Mouse (Mus musculus) ES-E14 (cell line): Measurements from ENCODE around the gene Wnt9a. TPM values are rescaled to one million over a fixed set of nuclear protein-coding genes. Genes with fewer than 3 reads are reported as not detected.

Experiments used
- DNase-seq: peaks from one replicate; pipeline ENCODE4 v3.0.0-alpha.2; 2013; ENCODE audit warnings: low read depth, low spot score
- H3K27ac ChIP-seq: 2 replicates; pipeline ENCODE4 v1.5.1; 2012; ENCODE audit warnings: low read depth, mild to moderate bottlenecking, low read length, moderate library complexity, mixed read lengths; ENCODE audit not compliant: poor library complexity, insufficient read depth, severe bottlenecking
- H3K36me3 ChIP-seq: 2 replicates; pipeline ENCODE4 v1.6.1; 2012; ENCODE audit warnings: mild to moderate bottlenecking, low read length, moderate library complexity, mixed read lengths; ENCODE audit not compliant: control insufficient read depth, poor library complexity, insufficient read depth, severe bottlenecking
- H3K4me1 ChIP-seq, 2 experiments: fragments of 150-350 bp in 1 of 2; sonication (generic) in 1 of 2; 2 replicates each; pipeline ENCODE4 v1.6.1; 2012; ENCODE audit warnings: low read length in 2 of 2, mild to moderate bottlenecking in 1 of 2, mixed read lengths in 1 of 2; ENCODE audit not compliant: control insufficient read depth in 2 of 2, insufficient read depth in 2 of 2, poor library complexity in 1 of 2
- H3K4me3 ChIP-seq, 2 experiments: fragments of 150-350 bp in 1 of 2; sonication (generic) in 1 of 2; 2 replicates each; pipeline ENCODE4 v1.5.1; 2012; ENCODE audit warnings: low read length in 2 of 2, low read depth in 1 of 2, mild to moderate bottlenecking in 1 of 2, mixed read lengths in 1 of 2; ENCODE audit not compliant: insufficient read depth in 1 of 2, poor library complexity in 1 of 2, severe bottlenecking in 1 of 2
- H3K9ac ChIP-seq: 2 replicates; pipeline ENCODE4 v1.6.1; 2012; ENCODE audit warnings: low read depth, mild to moderate bottlenecking, low read length, mixed read lengths; ENCODE audit not compliant: poor library complexity, insufficient read depth, severe bottlenecking
- H3K9me3 ChIP-seq: fragments of 150-350 bp; sonication (generic); 2 replicates; pipeline ENCODE4 v1.6.1; 2012; ENCODE audit warnings: low read depth, mild to moderate bottlenecking, low read length; ENCODE audit not compliant: control insufficient read depth, insufficient read depth
- CHD2 ChIP-seq: IDR thresholded peaks from 2 replicates; pipeline ENCODE4 v1.6.1; 2014; ENCODE audit warnings: mild to moderate bottlenecking, low read depth, low read length, inconsistent platforms
- HCFC1 ChIP-seq: IDR thresholded peaks from 2 replicates; pipeline ENCODE4 v1.6.1; 2012; ENCODE audit warnings: low read length, inconsistent platforms, borderline replicate concordance; ENCODE audit not compliant: insufficient read depth
- MAFK ChIP-seq: IDR thresholded peaks from 2 replicates; pipeline ENCODE4 v1.6.1; 2014; ENCODE audit warnings: mild to moderate bottlenecking, low read depth, low read length, inconsistent platforms; ENCODE audit not compliant: insufficient read depth
- ZC3H11A ChIP-seq: IDR thresholded peaks from 2 replicates; pipeline ENCODE4 v1.6.1; 2012; ENCODE audit warnings: low read depth, mild to moderate bottlenecking, inconsistent platforms, low read length, borderline replicate concordance
- ZNF384 ChIP-seq: IDR thresholded peaks from 2 replicates; pipeline ENCODE4 v1.6.1; 2012; ENCODE audit warnings: low read depth, low read length, inconsistent platforms
- in situ Hi-C, 2 experiments: fragments of 600-800 bp; cut with MboI; formaldehyde crosslinking; loops; one replicate each; pipeline ENCODE4 v1.15.1; 2025; ENCODE audit warnings: low sequenced_read_pairs in 2 of 2, inconsistent platforms in 1 of 2; ENCODE audit not compliant: unreplicated experiment in 2 of 2
- total RNA-seq: library from RNA; depleted of rRNA; stranded (reverse); fragments of 300-350 nt; gene quantifications from 2 replicates; pipeline ENCODE4 v1.2.3, GENCODE M21; 2012

Gene Wnt9a
- total RNA-seq, 1 experiment: 5.8 TPM

GRCm38 (mm10) chr11:59338736-59339120, 32.0 kb downstream of the Wnt9a start:
- DNase-seq: no peak
- no peaks in the 10 kb centered on the region for H3K9me3 ChIP-seq
- in situ Hi-C loops: no loop called here
- H3K36me3 ChIP-seq: no peaks in the 10 kb centered on the region
- H3K27ac ChIP-seq: no peak overlapping the region
- no peaks in the 10 kb centered on the region for H3K4me1 ChIP-seq
- no peak overlapping the region for H3K4me3 ChIP-seq
- no peak overlapping the region for H3K9ac ChIP-seq
- TF ChIP-seq HCFC1: no peak
- TF ChIP-seq ZNF384: no peak
- TF ChIP-seq MAFK: no peak
- TF ChIP-seq ZC3H11A: no peak
- no peak for TF ChIP-seq CHD2

GRCm38 (mm10) chr11:59342956-59343355, 36.2 kb downstream of the Wnt9a start:
- in situ Hi-C loops: no loop called here
- no peaks in the 10 kb centered on the region for H3K9me3 ChIP-seq
- no peak overlapping the region for H3K9ac ChIP-seq
- TF ChIP-seq HCFC1 (no peak), CHD2 (no peak), ZNF384 (no peak), ZC3H11A (no peak), MAFK (no peak)
- H3K4me3 ChIP-seq: no peak overlapping the region
- no peak overlapping the region for H3K27ac ChIP-seq
- no peaks in the 10 kb centered on the region for H3K36me3 ChIP-seq
- H3K4me1 ChIP-seq: no peaks in the 10 kb centered on the region
- DNase-seq: no peak

GRCm38 (mm10) chr11:59346166-59346910, 39.6 kb downstream of the Wnt9a start:
- Histone ChIP-seq H3K9ac (no peak overlapping the region), H3K36me3 (no peaks in the 10 kb centered on the region), H3K27ac (no peak overlapping the region), H3K4me1 (no peaks in the 10 kb centered on the region), H3K9me3 (no peaks in the 10 kb centered on the region), H3K4me3 (no peak overlapping the region)
- no peak for TF ChIP-seq ZNF384
- TF ChIP-seq CHD2: no peak
- TF ChIP-seq HCFC1: no peak
- no peak for TF ChIP-seq MAFK
- TF ChIP-seq ZC3H11A: no peak
- in situ Hi-C loops: no loop called here
- no peak for DNase-seq

GRCm38 (mm10) chr11:59350326-59350725, 43.6 kb downstream of the Wnt9a start:
- Histone ChIP-seq H3K36me3 (no peaks in the 10 kb centered on the region), H3K27ac (no peak overlapping the region), H3K9me3 (no peaks in the 10 kb centered on the region), H3K9ac (no peak overlapping the region), H3K4me3 (no peak overlapping the region), H3K4me1 (peaks cover 3% of the 10 kb centered on the region in 2 experiments; a peak in 2 of 4 replicates)
- no peak for DNase-seq
- in situ Hi-C loops: no loop called here
- no peak for TF ChIP-seq MAFK
- no peak for TF ChIP-seq ZNF384
- TF ChIP-seq HCFC1: no peak
- no peak for TF ChIP-seq CHD2
- TF ChIP-seq ZC3H11A: no peak
